Mouse (Mus musculus) G1E (cell line): ENCODE data around the gene Tph2.

ENCODE experiments used
- CTCF ChIP-seq: IDR thresholded peaks from 2 replicates; pipeline ENCODE4 v1.5.1; 2012; ENCODE audit warnings: low read depth, low read length, inconsistent platforms, mixed read lengths
- GATA1 ChIP-seq: IDR thresholded peaks from 2 replicates; pipeline ENCODE4 v1.6.1; 2012; ENCODE audit warnings: borderline replicate concordance, low read length, inconsistent platforms, mixed read lengths
- POLR2AphosphoS5 ChIP-seq: IDR thresholded peaks from 2 replicates; pipeline ENCODE4 v1.6.1; 2012; ENCODE audit warnings: low read depth, low read length, inconsistent platforms; ENCODE audit not compliant: insufficient replicate concordance
- TAL1 ChIP-seq: conservative IDR thresholded peaks from 2 replicates; pipeline ENCODE4 v1.6.1; 2012; ENCODE audit warnings: low read depth, low read length, inconsistent platforms, mixed read lengths

GRCm38 (mm10) chr10:115060759-115061158 is 124.1 kb downstream of the Tph2 start:
- TF ChIP-seq CTCF (no peak), GATA1 (no peak), TAL1 (no peak), POLR2AphosphoS5 (no peak)
